Mouse (Mus musculus): Measurements from ENCODE around the gene Syce2. TPM values are rescaled to one million over a fixed set of nuclear protein-coding genes. Genes with fewer than 3 reads are reported as not detected.

Syce2 gene
- polyA plus RNA-seq, 1 experiment from 2014 or later = 60.7 TPM

- Histone ChIP-seq H3K27ac (ENCODE audit: low read length) (no peak overlapping the region), H3K36me3 (ENCODE audit: insufficient read depth, low read length) (peaks cover 46% of the 10 kb centered on the region), H3K4me2 (replicated peaks; ENCODE audit: low read depth, low read length) (no peak overlapping the region), H3K9me3 (ENCODE audit: low read length) (no peaks in the 10 kb centered on the region), H3K4me3 (ENCODE audit: low read length) (no peak overlapping the region), H3K9ac (replicated peaks; ENCODE audit: low read length) (no peak overlapping the region), H3K27me3 (ENCODE audit: insufficient read depth, low read length) (no peaks in the 10 kb centered on the region), H3K4me1 (ENCODE audit: insufficient read depth, low read length) (peaks cover 29% of the 10 kb centered on the region)
- WGBS = 86% methylated on average over 19 of the region's 19 CpGs
- no peak for ATAC-seq (ENCODE audit: low FRiP score, low TSS enrichment)
Observed at GRCm38 (mm10) chr8:84834002-84834865, 37.7 kb upstream of the Syce2 start.

- Histone ChIP-seq H3K4me2 (replicated peaks; ENCODE audit: low read depth, low read length) (no peak overlapping the region), H3K4me1 (ENCODE audit: insufficient read depth, low read length) (peaks cover 35% of the 10 kb centered on the region), H3K4me3 (ENCODE audit: low read length) (no peak overlapping the region), H3K27me3 (ENCODE audit: insufficient read depth, low read length) (no peaks in the 10 kb centered on the region), H3K9ac (replicated peaks; ENCODE audit: low read length) (no peak overlapping the region), H3K36me3 (ENCODE audit: insufficient read depth, low read length) (peaks cover 46% of the 10 kb centered on the region), H3K27ac (ENCODE audit: low read length) (no peak overlapping the region), H3K9me3 (ENCODE audit: low read length) (no peaks in the 10 kb centered on the region)
- no peak for ATAC-seq (ENCODE audit: low FRiP score, low TSS enrichment)
- 71% methylated on average over 10 of the region's 10 CpGs for WGBS
Observed at GRCm38 (mm10) chr8:84834866-84835855, 36.8 kb upstream of the Syce2 start.

- peaks cover 57% of the 10 kb centered on the region for H3K36me3 ChIP-seq (ENCODE audit: insufficient read depth, low read length)
- peak; percentile 40; the same call in 1 of the 2 replicates for ATAC-seq (ENCODE audit: low FRiP score, low TSS enrichment)
- no peak overlapping the region for H3K4me2 ChIP-seq (replicated peaks; ENCODE audit: low read depth, low read length)
- no peak overlapping the region; the same call in 1 of the 2 replicates for H3K9ac ChIP-seq (replicated peaks; ENCODE audit: low read length)
- peak overlapping the region; percentile 13; the same call in 1 of the 2 replicates for H3K27ac ChIP-seq (ENCODE audit: low read length)
- H3K9me3 ChIP-seq (ENCODE audit: low read length) = no peaks in the 10 kb centered on the region
- H3K4me3 ChIP-seq (ENCODE audit: low read length) = no peak overlapping the region
- H3K27me3 ChIP-seq (ENCODE audit: insufficient read depth, low read length) = no peaks in the 10 kb centered on the region
- peaks cover 35% of the 10 kb centered on the region for H3K4me1 ChIP-seq (ENCODE audit: insufficient read depth, low read length)
- 32% methylated on average over 8 of the region's 8 CpGs for WGBS
Observed at GRCm38 (mm10) chr8:84837149-84837911, 34.6 kb upstream of the Syce2 start.

- H3K4me2 ChIP-seq (replicated peaks; ENCODE audit: low read depth, low read length) = no peak overlapping the region
- H3K27ac ChIP-seq (ENCODE audit: low read length) = peak overlapping the region; percentile 13; the same call in 1 of the 2 replicates
- ATAC-seq (ENCODE audit: low FRiP score, low TSS enrichment) = no peak
- no peaks in the 10 kb centered on the region for H3K9me3 ChIP-seq (ENCODE audit: low read length)
- peaks cover 31% of the 10 kb centered on the region for H3K4me1 ChIP-seq (ENCODE audit: insufficient read depth, low read length)
- no peaks in the 10 kb centered on the region for H3K27me3 ChIP-seq (ENCODE audit: insufficient read depth, low read length)
- H3K36me3 ChIP-seq (ENCODE audit: insufficient read depth, low read length) = peaks cover 64% of the 10 kb centered on the region
- no peak overlapping the region for H3K4me3 ChIP-seq (ENCODE audit: low read length)
- no peak overlapping the region; the same call in 1 of the 2 replicates for H3K9ac ChIP-seq (replicated peaks; ENCODE audit: low read length)
- WGBS = 62% methylated on average over 15 of the region's 15 CpGs
Observed at GRCm38 (mm10) chr8:84837912-84838470, 33.9 kb upstream of the Syce2 start.

- Histone ChIP-seq H3K4me1 (ENCODE audit: insufficient read depth, low read length) (peaks cover 32% of the 10 kb centered on the region), H3K9me3 (ENCODE audit: low read length) (no peaks in the 10 kb centered on the region), H3K9ac (replicated peaks; ENCODE audit: low read length) (no peak overlapping the region), H3K27ac (ENCODE audit: low read length) (no peak overlapping the region), H3K4me2 (replicated peaks; ENCODE audit: low read depth, low read length) (no peak overlapping the region), H3K4me3 (ENCODE audit: low read length) (no peak overlapping the region), H3K36me3 (ENCODE audit: insufficient read depth, low read length) (peaks cover 69% of the 10 kb centered on the region), H3K27me3 (ENCODE audit: insufficient read depth, low read length) (no peaks in the 10 kb centered on the region)
- no peak for ATAC-seq (ENCODE audit: low FRiP score, low TSS enrichment)
- 88% methylated on average over 5 of the region's 5 CpGs for WGBS
Observed at GRCm38 (mm10) chr8:84838513-84838912, 33.4 kb upstream of the Syce2 start.

- no peaks in the 10 kb centered on the region for H3K27me3 ChIP-seq (ENCODE audit: insufficient read depth, low read length)
- peak overlapping the region; percentile 55 for H3K4me2 ChIP-seq (replicated peaks; ENCODE audit: low read depth, low read length)
- 88% methylated on average over 2 of the region's 2 CpGs for WGBS
- H3K27ac ChIP-seq (ENCODE audit: low read length) = peak overlapping the region; percentile 90; the same call in 1 of the 2 replicates
- H3K4me3 ChIP-seq (ENCODE audit: low read length) = peak overlapping the region; percentile 82
- H3K36me3 ChIP-seq (ENCODE audit: insufficient read depth, low read length) = peaks cover 70% of the 10 kb centered on the region
- no peaks in the 10 kb centered on the region for H3K9me3 ChIP-seq (ENCODE audit: low read length)
- no peak for ATAC-seq (ENCODE audit: low FRiP score, low TSS enrichment)
- H3K9ac ChIP-seq (replicated peaks; ENCODE audit: low read length) = peak overlapping the region; percentile 91
- peaks cover 38% of the 10 kb centered on the region for H3K4me1 ChIP-seq (ENCODE audit: insufficient read depth, low read length)
Observed at GRCm38 (mm10) chr8:84839411-84839810, 32.5 kb upstream of the Syce2 start.

- Histone ChIP-seq H3K9me3 (ENCODE audit: low read length) (no peaks in the 10 kb centered on the region), H3K4me2 (replicated peaks; ENCODE audit: low read depth, low read length) (peak overlapping the region; percentile 55), H3K27me3 (ENCODE audit: insufficient read depth, low read length) (no peaks in the 10 kb centered on the region), H3K27ac (ENCODE audit: low read length) (peak overlapping the region; percentile 90), H3K4me1 (ENCODE audit: insufficient read depth, low read length) (peaks cover 41% of the 10 kb centered on the region), H3K36me3 (ENCODE audit: insufficient read depth, low read length) (peaks cover 70% of the 10 kb centered on the region), H3K9ac (replicated peaks; ENCODE audit: low read length) (peak overlapping the region; percentile 91), H3K4me3 (ENCODE audit: low read length) (peak overlapping the region; percentile 82)
- WGBS = 1% methylated on average over 7 of the region's 7 CpGs
- no peak for ATAC-seq (ENCODE audit: low FRiP score, low TSS enrichment)
Observed at GRCm38 (mm10) chr8:84839875-84840247, 32.0 kb upstream of the Syce2 start.

- H3K27ac ChIP-seq (ENCODE audit: low read length) = peak within 1 kb of the TSS; percentile 90
- H3K4me2 ChIP-seq (replicated peaks; ENCODE audit: low read depth, low read length) = peak within 1 kb of the TSS; percentile 55
- H3K36me3 ChIP-seq (ENCODE audit: insufficient read depth, low read length) = peaks cover 67% of the 10 kb centered on the region
- H3K9me3 ChIP-seq (ENCODE audit: low read length) = no peaks in the 10 kb centered on the region
- under 1% methylated on average over 53 of the region's 55 CpGs for WGBS
- peak within 1 kb of the TSS; percentile 91 for H3K9ac ChIP-seq (replicated peaks; ENCODE audit: low read length)
- H3K4me3 ChIP-seq (ENCODE audit: low read length) = peak within 1 kb of the TSS; percentile 82
- peak; percentile 94 for ATAC-seq (ENCODE audit: low FRiP score, low TSS enrichment)
- peaks cover 44% of the 10 kb centered on the region for H3K4me1 ChIP-seq (ENCODE audit: insufficient read depth, low read length)
- no peaks in the 10 kb centered on the region for H3K27me3 ChIP-seq (ENCODE audit: insufficient read depth, low read length)
Observed at GRCm38 (mm10) chr8:84840248-84840999, 31.5 kb upstream of the Syce2 start, which contains the start of gene Rad23a. Gene Rad23a (minus strand): TSS chr8:84840665.
